Mouse (Mus musculus) kidney, embryonic 14.5 days (tissue): ENCODE measurements around the gene Hadhb. TPM values are rescaled to one million over a fixed set of nuclear protein-coding genes. Genes with fewer than 3 reads are reported as not detected.

ENCODE experiments used
- ATAC-seq: fragments of 200-750 bp; cut with Nextera tagmentation; 2 replicates; pipeline ENCODE4 v1.8.0; 2017; ENCODE audit warnings: moderate number of reproducible peaks, mild to moderate bottlenecking, moderate TSS enrichment, moderate library complexity; ENCODE audit not compliant: low FRiP score, low TSS enrichment
- H3K27ac ChIP-seq: fragments of 300-500 bp; sonication (generic); 2 replicates; pipeline ENCODE4 v1.5.1; 2014; ENCODE audit warnings: low read depth, mild to moderate bottlenecking, low read length, moderate library complexity, mixed read lengths
- H3K27me3 ChIP-seq: fragments of 300-500 bp; sonication (generic); 2 replicates; pipeline ENCODE4 v1.6.1; 2014; ENCODE audit warnings: mild to moderate bottlenecking, low read length; ENCODE audit not compliant: control insufficient read depth, insufficient read depth
- H3K36me3 ChIP-seq: fragments of 300-500 bp; sonication (generic); 2 replicates; pipeline ENCODE4 v1.6.1; 2014; ENCODE audit warnings: low read length, mixed read lengths; ENCODE audit not compliant: control insufficient read depth, insufficient read depth
- H3K4me1 ChIP-seq: fragments of 300-500 bp; sonication (generic); 2 replicates; pipeline ENCODE4 v1.6.1; 2014; ENCODE audit warnings: low read length, mixed read lengths; ENCODE audit not compliant: control insufficient read depth, insufficient read depth
- H3K4me2 ChIP-seq: fragments of 300-500 bp; sonication (generic); replicated peaks from 2 replicates; pipeline ENCODE4 v1.6.1; 2014; ENCODE audit warnings: low read depth, mild to moderate bottlenecking, low read length
- H3K4me3 ChIP-seq: fragments of 300-500 bp; sonication (generic); 2 replicates; pipeline ENCODE4 v1.5.1; 2014; ENCODE audit warnings: mild to moderate bottlenecking, low read length
- H3K9ac ChIP-seq: fragments of 300-500 bp; sonication (generic); 2 replicates; pipeline ENCODE4 v1.6.1; 2014; ENCODE audit warnings: low read depth, mild to moderate bottlenecking, low read length, moderate library complexity
- H3K9me3 ChIP-seq: fragments of 300-500 bp; sonication (generic); 2 replicates; pipeline ENCODE4 v1.6.1; 2016; ENCODE audit warnings: low read length; ENCODE audit not compliant: control insufficient read depth
- WGBS: fragments of 180-500 bp; shearing (Covaris S2); extraction: QIAGEN DNeasy Blood & Tissue Kit; methylation state at CpG from one replicate; pipeline ENCODE4 v1.1.7; 2014; 5-methylcytosine and 5-hydroxymethylcytosine counted together
- microRNA counts: library from miRNA; unstranded; fragments of <30 nt; microRNA quantifications from one replicate; lab custom pipeline; 2017
- microRNA-seq: library from miRNA; unstranded; fragments of <30 nt; microRNA quantifications from one replicate; pipeline ENCODE4, GENCODE M21; 2016
- polyA plus RNA-seq: library from polyadenylated mRNA; unstranded; fragments of >200 nt; fragmentation: Nextera tagmentation; extraction: Ambion mirVana; gene quantifications from 2 replicates; pipeline ENCODE4 v1.2.1, GENCODE M21; 2014

Hadhb gene
- polyA plus RNA-seq, 1 experiment from 2014 or later, result 149 TPM

DNA sequence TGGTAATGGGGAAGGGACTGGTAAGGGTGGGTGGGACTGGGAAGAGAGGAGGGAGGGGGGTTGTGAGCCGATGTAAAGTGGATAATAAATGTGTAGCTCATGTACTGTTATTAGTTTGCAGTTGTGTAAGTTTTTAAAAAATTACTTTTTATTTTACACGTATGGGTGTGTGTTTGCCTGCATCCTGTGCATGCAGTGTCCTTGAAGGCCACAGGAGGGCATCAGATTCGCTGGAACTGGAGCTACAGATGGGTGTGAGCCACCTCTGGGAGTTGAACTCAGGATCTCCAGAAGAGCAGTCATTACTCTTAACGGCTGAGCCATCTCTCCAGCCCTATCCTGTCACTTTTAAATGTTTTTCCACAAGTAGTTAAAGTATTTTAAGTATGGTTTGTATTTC is 75.9 kb downstream of the Hadhb start:
- Histone ChIP-seq H3K36me3 (peaks cover 4% of the 10 kb centered on the region; the same call in 1 of the 2 replicates), H3K27ac (no peak overlapping the region), H3K4me3 (no peak overlapping the region), H3K4me1 (peaks cover 6% of the 10 kb centered on the region; the same call in 1 of the 2 replicates), H3K9me3 (peaks cover 7% of the 10 kb centered on the region; the same call in 1 of the 2 replicates), H3K9ac (no peak overlapping the region), H3K4me2 (no peak overlapping the region), H3K27me3 (no peaks in the 10 kb centered on the region)
- ATAC-seq, result no peak
- WGBS, result 86% methylated on average over 4 of the region's 4 CpGs

DNA sequence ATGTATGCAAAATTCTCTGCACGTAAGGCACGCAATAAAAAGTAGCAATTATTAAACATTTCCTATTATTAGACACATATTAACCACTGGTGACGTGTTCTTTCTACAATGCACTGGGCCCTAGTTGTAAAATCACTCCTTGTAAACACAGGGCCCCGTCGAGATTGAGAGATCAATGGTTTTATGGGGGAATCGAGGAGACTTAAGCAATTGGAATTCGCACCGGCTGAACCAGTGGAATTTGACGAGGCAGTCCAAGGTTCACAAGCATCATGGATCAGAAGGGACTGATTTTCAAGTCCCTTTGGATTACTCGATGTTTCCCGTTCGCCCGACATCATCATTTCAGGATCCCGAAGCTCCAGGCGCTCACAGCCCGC is 76.8 kb downstream of the Hadhb start:
- Histone ChIP-seq H3K36me3 (peaks cover 4% of the 10 kb centered on the region; the same call in 1 of the 2 replicates), H3K4me2 (peak overlapping the region; percentile 82), H3K27me3 (no peaks in the 10 kb centered on the region), H3K9ac (peak overlapping the region; percentile 65; the same call in 1 of the 2 replicates), H3K27ac (peak overlapping the region; percentile 26), H3K9me3 (peaks cover 7% of the 10 kb centered on the region; the same call in 1 of the 2 replicates), H3K4me3 (peak overlapping the region; percentile 83), H3K4me1 (peaks cover 6% of the 10 kb centered on the region; the same call in 1 of the 2 replicates)
- 35% methylated on average over 16 of the region's 16 CpGs for WGBS
- no peak for ATAC-seq

DNA sequence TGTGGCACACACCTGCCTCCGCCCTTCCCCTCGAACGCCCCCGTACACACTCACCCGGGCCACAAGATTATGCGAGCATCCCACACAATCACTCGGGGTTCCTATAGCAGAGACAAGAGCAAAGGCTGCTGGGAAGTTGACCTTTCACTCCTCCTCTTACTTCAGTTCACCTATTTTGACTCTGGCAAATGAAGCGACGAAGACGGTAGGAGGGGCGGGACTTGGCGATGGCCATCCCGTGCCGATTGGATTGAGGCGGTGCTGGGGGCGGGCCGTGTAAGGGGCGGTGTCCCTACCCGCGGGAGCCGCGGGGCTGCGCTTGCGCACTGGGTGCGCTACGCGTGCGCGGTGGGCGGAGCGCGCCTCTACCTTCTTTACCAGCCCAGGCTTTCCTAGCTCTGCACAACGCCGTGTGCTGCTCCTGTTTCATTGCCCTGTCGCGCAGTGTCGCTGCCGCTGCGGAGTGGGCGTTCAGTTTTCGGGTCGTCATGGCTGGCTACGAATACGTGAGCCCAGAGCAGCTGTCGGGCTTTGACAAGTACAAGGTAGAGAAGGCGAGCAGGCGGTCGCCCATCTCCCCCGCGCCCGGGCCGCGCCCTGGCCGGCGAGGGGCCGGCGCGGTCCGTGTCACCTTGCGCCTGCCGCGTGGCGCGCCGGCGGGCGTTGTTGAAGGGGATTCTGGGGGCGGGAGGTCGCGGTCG is 77.4 kb downstream of the Hadhb start, which contains the start of gene Selenoi:
Gene Selenoi (plus strand): TSS at position 311 of the 701 bp plus-strand sequence.
- Histone ChIP-seq H3K27ac (peak within 1 kb of the TSS; percentile 85), H3K27me3 (no peaks in the 10 kb centered on the region), H3K4me3 (peak within 1 kb of the TSS; percentile 83), H3K9ac (peak within 1 kb of the TSS; percentile 79), H3K4me2 (peak within 1 kb of the TSS; percentile 82), H3K4me1 (peaks cover 6% of the 10 kb centered on the region; the same call in 1 of the 2 replicates), H3K9me3 (peaks cover 7% of the 10 kb centered on the region; the same call in 1 of the 2 replicates), H3K36me3 (peaks cover 4% of the 10 kb centered on the region; the same call in 1 of the 2 replicates)
- 1% methylated on average over 68 of the region's 71 CpGs for WGBS
- peak; percentile 100 for ATAC-seq

DNA sequence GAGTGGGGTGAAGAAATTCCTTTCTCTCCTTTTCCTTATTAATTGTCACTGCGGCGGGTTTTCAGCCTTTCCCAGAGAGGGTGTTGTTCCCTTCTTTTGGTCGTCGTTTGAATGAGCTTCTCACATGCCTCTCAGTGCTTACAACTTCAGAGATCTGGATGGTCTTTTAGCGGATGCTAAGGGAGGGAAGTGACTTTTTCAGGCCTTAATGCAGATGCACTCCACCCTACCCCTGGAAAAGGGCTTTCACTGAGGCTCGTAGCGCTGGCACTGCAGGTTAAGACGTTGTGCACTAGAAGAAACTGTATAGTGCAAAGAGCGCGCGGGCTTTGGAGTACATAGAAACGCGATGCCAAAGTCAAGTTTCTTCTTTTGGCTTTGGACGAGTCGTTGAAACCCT is 78.0 kb downstream of the Hadhb start:
- Histone ChIP-seq H3K4me3 (peak overlapping the region; percentile 83), H3K27me3 (no peaks in the 10 kb centered on the region), H3K4me2 (peak overlapping the region; percentile 82), H3K36me3 (peaks cover 4% of the 10 kb centered on the region; the same call in 1 of the 2 replicates), H3K27ac (peak overlapping the region; percentile 85), H3K4me1 (peaks cover 6% of the 10 kb centered on the region; the same call in 1 of the 2 replicates), H3K9me3 (peaks cover 7% of the 10 kb centered on the region; the same call in 1 of the 2 replicates), H3K9ac (peak overlapping the region; percentile 79)
- 1% methylated on average over 15 of the region's 15 CpGs for whole genome bisulfite sequencing
- no peak for ATAC-seq

DNA sequence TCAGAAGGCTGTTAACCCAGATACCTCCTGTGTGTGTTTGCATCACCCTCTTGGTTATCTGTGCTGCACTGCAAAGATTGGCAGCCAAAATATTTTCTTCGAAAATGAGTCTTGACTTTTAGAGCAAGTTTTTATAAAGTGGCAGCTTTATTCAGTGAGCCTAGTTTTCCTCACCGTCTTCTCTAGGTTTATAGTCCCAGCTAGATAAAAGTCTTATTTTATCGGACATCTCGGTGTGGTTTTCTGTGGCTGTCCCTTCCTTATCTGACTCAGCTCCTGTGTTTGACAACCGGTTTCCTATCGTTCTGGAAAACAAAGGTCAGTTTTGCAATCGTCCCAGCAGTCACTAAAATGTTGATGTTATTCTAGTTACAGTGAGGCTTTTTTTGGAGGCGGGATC is 78.9 kb downstream of the Hadhb start:
- no peaks in the 10 kb centered on the region for H3K27me3 ChIP-seq
- ATAC-seq, result no peak
- no peak overlapping the region for H3K9ac ChIP-seq
- H3K4me3 ChIP-seq, result no peak overlapping the region; the same call in 1 of the 2 replicates
- peak overlapping the region; percentile 82 for H3K4me2 ChIP-seq
- H3K4me1 ChIP-seq, result peaks cover 6% of the 10 kb centered on the region; the same call in 1 of the 2 replicates
- 63% methylated on average over 8 of the region's 8 CpGs for WGBS
- no peak overlapping the region for H3K27ac ChIP-seq
- peaks cover 4% of the 10 kb centered on the region; the same call in 1 of the 2 replicates for H3K36me3 ChIP-seq
- H3K9me3 ChIP-seq, result peaks cover 7% of the 10 kb centered on the region; the same call in 1 of the 2 replicates

MicroRNA genes within 50 kb of the gene (microRNA counts, 519-probe panel; counts per million panel counts)
- microRNA mmu-miR-1960 (lab: Ali Mortazavi, UCI), result 4,559 counts per million, percentile 31 among the panel's probes with 10 or more counts

Small RNAs within 50 kb of the gene (microRNA-seq; reads per million reads assigned to microRNA genes)
- gene Mir1960, result 1.1 reads per million

Other genes starting within 250 kb of the Hadhb start
- gene Il6, start 142.1 kb upstream of the Hadhb start, polyA plus RNA-seq, result not detected in 2 replicates
- 328 and 403 TPM in 2 replicates for gene Tyms, start 81.6 kb upstream of the Hadhb start, polyA plus RNA-seq
- gene Garem2, start 50.1 kb upstream of the Hadhb start, polyA plus RNA-seq, result 0.61 and 0.80 TPM in 2 replicates
- gene 3110082J24Rik, start 49.2 kb upstream of the Hadhb start, polyA plus RNA-seq, result not detected in 2 replicates
- 93.4 and 119 TPM in 2 replicates for gene Hadha, start 86 bp upstream of the Hadhb start, polyA plus RNA-seq
- gene Adgrf3, start 50.5 kb downstream of the Hadhb start, polyA plus RNA-seq, result 0.28 TPM in 1 of 2 replicates, not detected in the other
- 16.9 and 19.1 TPM in 2 replicates for gene Selenoi, start 77.3 kb downstream of the Hadhb start, polyA plus RNA-seq
- gene Drc1, start 126.1 kb downstream of the Hadhb start, polyA plus RNA-seq, result 0.23 and 0.24 TPM in 2 replicates